In the genomic region with DNA sequence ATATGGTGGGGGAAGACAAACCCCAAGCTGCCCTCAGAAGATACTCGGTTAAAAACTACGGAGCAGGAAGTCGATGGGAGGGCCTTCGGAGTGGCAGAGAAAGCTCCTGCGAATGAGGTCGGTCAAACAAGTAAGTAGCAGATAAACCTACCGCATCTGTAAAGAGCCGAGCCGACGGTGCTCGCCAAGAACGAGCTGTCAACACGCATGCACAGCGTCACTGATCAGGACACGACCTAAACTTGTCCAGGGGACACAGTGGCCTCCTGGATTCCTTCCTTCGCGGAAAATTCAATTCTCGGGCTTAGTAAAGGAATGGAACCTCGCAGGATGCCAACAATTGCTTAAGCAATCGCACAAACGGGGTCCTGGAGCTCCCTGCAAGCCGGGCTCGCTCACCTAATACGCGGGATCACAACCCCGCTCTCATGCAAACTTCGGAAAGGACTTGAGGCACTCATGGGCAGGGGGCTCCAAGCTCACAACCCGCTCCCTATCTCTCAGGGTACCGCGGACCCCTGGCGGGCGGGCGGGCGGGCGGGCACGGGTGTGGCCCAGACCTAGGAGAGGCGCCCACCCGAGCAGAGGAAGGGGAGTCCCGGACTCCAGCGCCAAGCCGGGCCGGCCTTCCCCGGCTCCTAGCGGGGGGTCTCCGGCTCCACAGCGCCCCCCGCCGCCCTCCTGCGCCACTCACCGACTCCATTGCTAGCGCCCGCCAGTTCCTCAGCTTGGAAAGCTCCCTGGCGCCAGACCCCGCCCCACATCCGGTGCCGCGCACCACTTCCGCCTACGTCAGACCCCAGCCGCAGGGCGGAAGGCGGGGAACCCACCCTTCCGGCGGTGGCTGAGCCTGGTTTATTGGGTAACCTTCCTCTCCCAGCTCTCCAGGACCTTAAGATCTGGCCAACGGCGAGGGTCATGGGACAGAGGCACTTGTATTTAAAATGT, we compare ENCODE assay signal across 8 mouse cellular contexts. TPM values are rescaled to one million over a fixed set of nuclear protein-coding genes. Genes with fewer than 3 reads are reported as not detected.
A peak's percentile ranks its signal among the peaks of the same experiment; 100 is the strongest.
DNase-seq lines count a peak whose midpoint lies in the region; ATAC-seq and TF ChIP-seq lines count a peak whose summit lies in the region.

Gene Prkag1 (minus strand): TSS at position 786 of the 948 bp plus-strand sequence.

- no peaks in the 10 kb centered on the region for H3K9me3 ChIP-seq in ES-E14 (ENCODE audit: control insufficient read depth, insufficient read depth, low read depth, low read length)
- no peaks in the 10 kb centered on the region for H3K9me3 ChIP-seq in forebrain, embryonic 15.5 days

- H3K27ac ChIP-seq in ES-E14 (ENCODE audit: insufficient read depth, low read depth, low read length, poor library complexity, severe bottlenecking): peak within 1 kb of the TSS; percentile 76
- H3K27ac ChIP-seq in forebrain, embryonic 15.5 days (replicated peaks): peak within 1 kb of the TSS; percentile 85

- H3K27me3 ChIP-seq in forebrain, embryonic 15.5 days: no peaks in the 10 kb centered on the region

- peak; percentile 83; the same call in 1 of the 2 replicates for TF ChIP-seq POLR2A in lung, adult 2 months (IDR thresholded peaks at IDR 0.05; ENCODE audit: borderline replicate concordance, extremely low read depth, low read depth, low read length)

- H3K4me3 ChIP-seq in ES-E14 (ENCODE audit: insufficient read depth in 1 of 2, low read depth in 1 of 2, low read length in 2 of 2, poor library complexity in 1 of 2, severe bottlenecking in 1 of 2): peak within 1 kb of the TSS; percentile 87 to 88
- H3K4me3 ChIP-seq in forebrain, embryonic 15.5 days: peak within 1 kb of the TSS; percentile 72
- H3K4me3 ChIP-seq in lung, adult 2 months (replicated peaks; ENCODE audit: extremely low read depth, low read depth, low read length): peak within 1 kb of the TSS; percentile 73

- peak within 1 kb of the TSS; percentile 81 for H3K4me2 ChIP-seq in forebrain, embryonic 15.5 days (replicated peaks)

- peak within 1 kb of the TSS; percentile 92 for H3K9ac ChIP-seq in ES-E14 (ENCODE audit: insufficient read depth, low read depth, low read length, poor library complexity, severe bottlenecking)
- H3K9ac ChIP-seq in forebrain, embryonic 15.5 days (replicated peaks): peak within 1 kb of the TSS; percentile 64

- whole genome bisulfite sequencing in forebrain, embryonic 15.5 days: under 1% methylated on average over 56 of the region's 66 CpGs
- under 1% methylated on average over 62 of the region's 66 CpGs for WGBS in lung, adult 2 months

- intact Hi-C loops in heart, postnatal 25 days (cut with DNase I): no loop called here

- in situ Hi-C loops in ES-E14 (cut with MboI; ENCODE audit: low sequenced_read_pairs in 2 of 2, unreplicated experiment in 2 of 2): no loop called here

- peak; percentile 98 for ATAC-seq in forebrain, embryonic 15.5 days (replicated peaks)
- ATAC-seq in neutrophil, adult 5-6 weeks (ENCODE audit: extremely low read depth, insufficient number of reproducible peaks, low FRiP score, poor library complexity, severe bottlenecking): peak; percentile 86

- H3K4me1 ChIP-seq in ES-E14 (ENCODE audit: control insufficient read depth in 2 of 2, insufficient read depth in 2 of 2, low read length in 2 of 2, poor library complexity in 1 of 2): peaks cover 9 to 18% of the 10 kb centered on the region in 2 experiments
- peaks cover 16% of the 10 kb centered on the region for H3K4me1 ChIP-seq in forebrain, embryonic 15.5 days
- H3K4me1 ChIP-seq in lung, adult 2 months (ENCODE audit: control insufficient read depth, insufficient read depth, low read length): peaks cover 2% of the 10 kb centered on the region; the same call in 1 of the 2 replicates

- H3K36me3 ChIP-seq in ES-E14 (ENCODE audit: control insufficient read depth, insufficient read depth, low read length, poor library complexity, severe bottlenecking): peaks cover 28% of the 10 kb centered on the region
- H3K36me3 ChIP-seq in forebrain, embryonic 15.5 days: peaks cover 28% of the 10 kb centered on the region

- peak; percentile 90 for DNase-seq in ES-E14 (ENCODE audit: low read depth, low spot score)
- DNase-seq in cerebellum, adult 11-12 months: peak; percentile 95
- DNase-seq in heart, postnatal 25 days (ENCODE audit: low spot score): peak; percentile 97
- DNase-seq in layer of hippocampus, adult 18-20 months (ENCODE audit: low spot score in 2 of 2): peak; percentile 94 to 95
- DNase-seq in lung, adult 2 months: peak; percentile 96
- DNase-seq in thymus, adult 18-20 months: peak; percentile 95

- TF ChIP-seq CTCF in lung, adult 2 months (IDR thresholded peaks at IDR 0.05; ENCODE audit: insufficient read depth, low read length): no peak

TF ChIP-seq in ES-E14, 5 proteins besides CTCF, POLR2A, EP300 and RAD21:
- TF ChIP-seq ZC3H11A (IDR thresholded peaks at IDR 0.05; ENCODE audit: borderline replicate concordance, low read depth, low read length): no peak
- 0 out of 2 replicates have a peak, but pooled peaks have one; percentile 28 for TF ChIP-seq HCFC1 (IDR thresholded peaks at IDR 0.05; ENCODE audit: borderline replicate concordance, insufficient read depth, low read length)

RNA-seq across cellular contexts. Expression of gene Prkag1, which starts in this region (rescaled TPM):
- 36.6 and 54.7 TPM in 2 replicates for total RNA-seq in ES-E14 (2012; rRNA removed)
- 89.0 and 91.7 TPM in 2 replicates for polyA plus RNA-seq in forebrain, embryonic 15.5 days (2015; fragmentation: Nextera tagmentation; extraction: Ambion mirVana)
- total RNA-seq in heart, postnatal 25 days (2021): 100 to 1,000 TPM in 1 of 2 experiments, 10 to 100 TPM in 1; 90.5 to 103 TPM
- total RNA-seq in layer of hippocampus, adult 18-20 months (2021): 10 to 100 TPM; 50.6 to 51.1 TPM
- polyA plus RNA-seq in lung, adult 2 months (2012; rRNA removed): 51.0 and 62.8 TPM in 2 replicates
- 107 and 111 TPM in 2 replicates for total RNA-seq in neutrophil, adult 5-6 weeks (2017)

Comparison
In these comparisons a context has a peak if more than half of its experiments do, and no peak if none do; other contexts are left out.
1. Peak in every context shown above with its lines: DNase-seq, ATAC-seq, H3K4me3 ChIP-seq and H3K27ac ChIP-seq.